Mouse (Mus musculus) embryo, embryonic 10 days (tissue): Measurements from ENCODE around the gene Stx8.

Source experiments
- DNase-seq: peaks from one replicate; pipeline ENCODE4 v3.0.0-alpha.2; 2015; ENCODE audit warnings: low spot score

Stx8 gene

DNA sequence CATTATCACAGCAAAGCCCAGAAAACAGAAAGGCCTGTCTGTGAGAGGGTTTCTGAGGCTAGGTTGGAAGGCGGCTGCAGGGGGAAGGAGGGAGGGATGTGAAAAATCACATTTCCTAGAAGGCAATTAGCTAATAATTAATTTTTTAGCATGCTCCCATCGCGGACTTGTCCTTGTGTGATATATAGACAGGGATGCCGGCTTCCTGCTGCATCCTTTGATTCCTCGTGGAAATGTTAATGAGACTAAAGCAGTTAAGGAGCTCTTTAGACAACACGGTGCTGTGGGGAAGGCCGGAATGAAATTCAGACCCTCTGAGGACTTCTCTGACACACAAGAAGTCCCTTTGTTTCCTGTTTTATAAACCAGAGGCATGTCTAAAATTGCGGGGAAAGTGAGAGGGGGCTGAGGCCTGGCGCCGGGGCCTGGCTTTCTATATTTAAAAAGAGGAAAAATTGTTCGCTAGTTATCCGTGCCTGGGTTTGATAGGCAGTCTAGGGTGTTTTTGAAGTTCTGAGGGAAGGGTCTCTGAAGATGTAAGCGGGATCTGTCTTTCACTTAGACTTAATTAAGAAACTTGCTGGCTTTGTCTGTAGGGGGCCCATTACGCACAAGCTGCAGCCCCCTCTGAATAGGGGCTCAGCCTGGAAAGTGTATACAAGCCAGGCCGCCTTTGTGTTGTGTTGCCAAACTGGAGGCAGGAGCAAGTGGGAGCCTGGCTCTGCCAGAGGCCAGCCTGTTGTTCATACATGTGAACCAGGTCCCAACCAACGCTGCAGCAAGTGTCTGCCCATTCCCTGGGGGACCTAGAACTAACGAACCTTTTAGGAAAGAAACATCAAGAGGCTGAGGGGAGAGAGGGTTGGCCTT is 179.8 kb downstream of the Stx8 start:
- DNase-seq, result no peak

GRCm38 (mm10) chr11:68146456-68146851 is 180.5 kb downstream of the Stx8 start:
- DNase-seq, result peak; percentile 60

- peak; percentile 86 for DNase-seq
Observed at GRCm38 (mm10) chr11:68150938-68151337, 184.9 kb downstream of the Stx8 start.

GRCm38 (mm10) chr11:68155821-68156220 is 189.8 kb downstream of the Stx8 start:
- no peak for DNase-seq

DNA sequence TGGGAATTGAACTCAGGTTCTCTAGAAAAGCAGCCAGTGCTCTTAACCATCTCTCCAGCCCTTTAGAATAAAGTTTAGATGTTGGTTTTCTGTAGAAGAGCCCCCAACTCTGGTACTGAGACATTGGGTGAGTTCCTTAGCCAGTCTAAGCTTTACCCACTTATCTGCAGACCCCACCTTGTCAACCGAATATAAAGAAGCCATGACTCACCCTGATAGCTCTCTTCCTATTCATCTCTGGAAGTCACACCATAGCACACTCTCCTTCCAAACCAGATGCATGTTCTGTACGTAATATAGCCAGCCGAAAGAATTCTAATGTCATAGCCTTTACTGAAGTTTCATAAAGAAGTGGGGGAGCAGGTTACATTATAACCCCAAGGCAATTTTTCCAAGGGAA is 192.2 kb downstream of the Stx8 start:
- DNase-seq, result no peak

DNA sequence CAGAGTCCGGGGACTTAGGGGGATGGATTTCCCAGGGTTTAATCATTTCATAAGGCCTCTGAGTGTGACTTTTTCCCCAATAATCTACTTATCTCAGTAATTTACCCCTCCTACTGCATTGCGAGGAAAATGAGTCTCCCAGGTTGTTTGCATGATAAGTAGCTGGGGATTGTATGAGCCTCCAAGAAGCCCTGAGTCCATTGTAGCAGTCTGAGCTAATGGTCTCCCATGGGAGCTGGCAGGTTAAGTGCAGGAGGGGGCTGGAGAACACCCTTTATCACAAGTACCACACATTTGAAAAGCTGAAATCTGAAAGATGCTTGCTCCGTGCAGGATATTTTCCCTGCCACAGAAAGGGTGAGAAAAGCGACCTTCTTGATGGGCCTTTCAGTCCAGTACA is 193.9 kb downstream of the Stx8 start:
- no peak for DNase-seq

DNA sequence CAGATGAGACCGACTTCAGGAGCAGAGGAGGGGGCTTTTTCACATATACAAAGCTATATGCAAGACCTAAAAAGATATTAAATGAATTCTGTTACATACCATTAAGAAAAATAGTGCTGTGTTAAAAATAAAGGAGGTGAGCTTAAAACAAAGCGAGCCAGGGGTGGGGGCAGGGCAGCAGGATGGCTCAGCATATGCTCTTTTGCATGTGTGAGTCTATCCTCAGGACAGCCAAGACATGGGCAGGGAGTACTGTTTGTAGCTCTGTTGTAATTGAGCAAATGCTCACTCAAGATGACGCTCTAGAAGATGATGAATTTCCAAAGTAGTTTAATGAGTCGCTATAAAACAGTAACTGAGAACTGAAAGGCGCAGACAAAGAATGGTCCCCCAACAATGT is 198.4 kb downstream of the Stx8 start:
- no peak for DNase-seq

GRCm38 (mm10) chr11:68168427-68168826 is 202.4 kb downstream of the Stx8 start:
- DNase-seq, result no peak

DNA sequence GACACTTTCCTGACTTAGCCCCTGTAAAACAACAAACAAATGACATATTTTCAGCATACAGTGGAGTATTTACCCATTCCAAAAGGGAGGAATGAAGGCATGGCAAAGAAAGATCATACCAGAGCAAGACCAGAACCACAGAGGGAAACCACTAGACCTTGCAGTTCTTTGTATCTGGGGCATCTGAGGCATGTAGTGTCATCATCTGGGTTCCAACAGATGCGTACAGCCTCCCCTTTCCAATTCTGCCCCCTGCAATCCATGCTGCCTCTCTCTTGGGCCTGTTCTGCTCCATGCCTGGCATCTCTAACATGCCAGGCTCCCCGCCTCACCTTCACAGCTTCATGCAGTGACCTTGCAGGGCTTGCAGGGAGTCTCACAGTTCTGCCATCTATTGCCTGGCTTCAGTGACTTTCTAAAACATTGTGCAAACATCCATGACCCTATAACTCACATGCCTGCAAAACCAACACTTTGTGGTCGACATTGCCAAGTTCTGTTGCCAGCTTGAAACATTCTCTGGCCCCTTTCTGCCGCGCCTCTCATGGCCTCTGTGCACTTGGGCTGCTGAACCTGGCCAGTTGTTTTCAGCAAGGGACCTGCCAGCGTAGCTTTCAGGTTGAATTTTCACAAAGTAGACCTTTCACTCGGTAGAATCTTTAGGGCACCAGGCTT is 206.1 kb downstream of the Stx8 start:
- DNase-seq, result no peak

- DNase-seq, result no peak
Observed at GRCm38 (mm10) chr11:68172648-68173045, 206.7 kb downstream of the Stx8 start.

DNA sequence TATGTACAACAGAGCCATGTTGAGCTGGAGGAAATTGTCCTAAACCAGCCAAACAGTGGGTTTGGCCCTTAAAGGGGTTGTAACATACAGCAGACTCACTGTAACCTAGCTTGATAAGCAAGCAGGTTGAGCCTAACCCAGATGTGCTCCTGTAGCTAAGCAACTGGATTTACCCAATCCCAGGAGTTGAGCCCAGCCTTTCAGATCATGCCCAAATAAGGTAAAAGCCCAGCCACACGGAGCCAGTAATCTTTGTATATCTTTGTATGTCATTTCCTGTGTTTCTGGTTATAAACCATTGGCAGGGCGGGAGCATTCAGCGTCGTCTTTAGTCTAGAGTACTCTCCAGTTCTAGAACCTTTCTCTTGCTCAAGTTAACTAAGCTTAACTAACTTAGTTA is 210.6 kb downstream of the Stx8 start:
- DNase-seq, result no peak

GRCm38 (mm10) chr11:68177415-68177814 is 211.4 kb downstream of the Stx8 start:
- DNase-seq, result no peak

DNA sequence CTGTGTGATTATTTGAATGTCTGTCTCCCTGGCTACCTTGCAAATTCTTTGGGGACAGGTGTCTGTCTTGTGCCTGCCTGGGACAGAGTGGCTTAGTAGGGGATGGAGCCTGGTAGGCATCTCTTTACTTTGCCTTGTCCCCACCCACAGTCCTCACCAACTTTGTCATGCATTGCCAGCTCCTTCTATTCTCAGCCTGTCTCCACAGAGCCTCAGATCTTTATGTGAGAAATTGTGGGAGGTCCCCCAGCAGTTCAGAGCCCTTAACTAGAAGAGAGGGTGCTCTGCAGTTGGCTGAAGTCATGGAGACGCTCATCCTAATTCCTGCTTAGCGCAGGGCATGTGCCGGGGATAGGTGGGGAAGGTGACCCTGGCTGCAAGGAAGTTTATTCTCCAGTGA is 219.7 kb downstream of the Stx8 start:
- DNase-seq, result no peak

DNA sequence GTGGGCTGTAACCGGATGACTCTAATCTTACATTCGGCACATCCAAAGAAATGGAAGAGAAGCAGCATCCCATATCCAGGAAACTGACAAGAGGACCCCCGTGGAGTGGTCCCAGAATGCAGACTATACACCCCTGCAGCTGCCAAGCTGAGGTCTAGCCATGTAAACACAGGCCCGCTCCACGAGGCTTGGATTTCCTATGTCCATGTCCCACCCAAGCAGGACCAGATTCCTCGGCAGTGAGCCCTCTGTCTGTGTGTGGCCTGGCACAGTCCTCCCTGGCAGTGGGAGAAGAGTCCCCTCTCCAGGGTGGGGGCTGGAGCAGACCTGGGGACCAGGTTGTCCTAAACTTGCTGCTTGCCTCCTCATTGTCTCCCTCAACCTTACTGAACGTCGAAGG is 221.2 kb downstream of the Stx8 start:
- no peak for DNase-seq

GRCm38 (mm10) chr11:68188695-68189201 is 222.8 kb downstream of the Stx8 start:
- no peak for DNase-seq

- DNase-seq, result no peak
Observed at GRCm38 (mm10) chr11:68190849-68191248, 224.9 kb downstream of the Stx8 start.

GRCm38 (mm10) chr11:68195168-68195567 is 229.2 kb downstream of the Stx8 start:
- DNase-seq, result no peak

GRCm38 (mm10) chr11:68195693-68196176 is 229.7 kb downstream of the Stx8 start:
- peak; percentile 39 for DNase-seq

- no peak for DNase-seq
Observed at GRCm38 (mm10) chr11:68196566-68196965, 230.6 kb downstream of the Stx8 start.

- DNase-seq, result no peak
Observed at GRCm38 (mm10) chr11:68197471-68197870, 231.5 kb downstream of the Stx8 start.

GRCm38 (mm10) chr11:68198696-68199095 is 232.7 kb downstream of the Stx8 start:
- no peak for DNase-seq

DNA sequence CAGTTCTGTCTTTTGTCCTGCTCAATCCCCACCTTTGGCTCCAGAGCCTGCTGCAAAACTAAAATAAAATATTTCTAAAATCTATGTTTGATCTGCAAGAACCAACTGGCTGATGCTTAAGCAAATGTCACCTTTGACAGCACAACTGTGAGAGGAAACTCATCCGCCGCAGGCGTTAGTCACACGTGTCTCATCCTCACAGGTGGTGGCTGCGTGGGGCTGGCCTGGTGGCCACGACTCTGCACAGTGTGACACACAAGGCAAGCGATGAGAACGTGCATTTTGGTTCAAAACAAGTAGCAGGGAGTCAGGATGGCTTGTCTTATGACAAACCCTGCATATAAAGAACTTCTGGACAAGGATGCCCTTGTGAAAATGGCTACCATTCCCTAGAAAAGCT is 233.1 kb downstream of the Stx8 start:
- DNase-seq, result no peak

- DNase-seq, result peak; percentile 63
Observed at GRCm38 (mm10) chr11:68199801-68200423, 233.9 kb downstream of the Stx8 start.
